Mouse (Mus musculus): ENCODE data around the gene Ablim1.
A peak's percentile ranks its signal among the peaks of the same experiment; 100 is the strongest.
"Not testable (repeated sequence)": the region's sequence is repeated elsewhere in the genome, so short reads cannot be mapped to it uniquely, and the experiment has no call there.

The Ablim1 gene

GRCm38 (mm10) chr19:57140874-57141273 is 173.8 kb downstream of the Ablim1 start:
- DNase-seq = no peak

GRCm38 (mm10) chr19:57140071-57140470 is 174.6 kb downstream of the Ablim1 start:
- DNase-seq = no peak

GRCm38 (mm10) chr19:57138909-57139617 is 175.7 kb downstream of the Ablim1 start:
- DNase-seq = no peak

GRCm38 (mm10) chr19:57138469-57138868 is 176.2 kb downstream of the Ablim1 start:
- no peak for DNase-seq

- DNase-seq = no peak
Observed at GRCm38 (mm10) chr19:57138045-57138444, 176.7 kb downstream of the Ablim1 start.

GRCm38 (mm10) chr19:57136228-57136627 is 178.5 kb downstream of the Ablim1 start:
- peak; percentile 38 for DNase-seq

- DNase-seq = not testable (repeated sequence)
Observed at GRCm38 (mm10) chr19:57135654-57136053, 179.1 kb downstream of the Ablim1 start.

GRCm38 (mm10) chr19:57134654-57135348 is 179.9 kb downstream of the Ablim1 start:
- no peak for DNase-seq

GRCm38 (mm10) chr19:57132916-57133520 is 181.7 kb downstream of the Ablim1 start:
- DNase-seq = no peak

- peak; percentile 59 for DNase-seq
Observed at GRCm38 (mm10) chr19:57132281-57132680, 182.4 kb downstream of the Ablim1 start.

- DNase-seq = no peak
Observed at GRCm38 (mm10) chr19:57131366-57131765, 183.4 kb downstream of the Ablim1 start.

- no peak for DNase-seq
Observed at GRCm38 (mm10) chr19:57130591-57130990, 184.1 kb downstream of the Ablim1 start.

GRCm38 (mm10) chr19:57129729-57130128 is 185.0 kb downstream of the Ablim1 start:
- DNase-seq = no peak

GRCm38 (mm10) chr19:57128037-57128436 is 186.7 kb downstream of the Ablim1 start:
- DNase-seq = no peak

- no peak for DNase-seq
Observed at GRCm38 (mm10) chr19:57127523-57127922, 187.2 kb downstream of the Ablim1 start.

GRCm38 (mm10) chr19:57126950-57127349 is 187.8 kb downstream of the Ablim1 start:
- no peak for DNase-seq

- DNase-seq = no peak
Observed at GRCm38 (mm10) chr19:57124906-57125305, 189.8 kb downstream of the Ablim1 start.

GRCm38 (mm10) chr19:57124138-57124519 is 190.6 kb downstream of the Ablim1 start:
- DNase-seq = no peak

GRCm38 (mm10) chr19:57123503-57124137 is 191.1 kb downstream of the Ablim1 start:
- peak; percentile 69 for DNase-seq

GRCm38 (mm10) chr19:57122261-57122660 is 192.5 kb downstream of the Ablim1 start:
- DNase-seq = no peak

GRCm38 (mm10) chr19:57121036-57121435 is 193.7 kb downstream of the Ablim1 start:
- no peak for DNase-seq

GRCm38 (mm10) chr19:57119661-57120060 is 195.1 kb downstream of the Ablim1 start:
- DNase-seq = no peak

- peak; percentile 77 for DNase-seq
Observed at GRCm38 (mm10) chr19:57118785-57119565, 195.7 kb downstream of the Ablim1 start.

All from kidney, adult 11 months (tissue).